8 mouse cellular contexts compared by ENCODE assay signal in genomic region chr3:90466311-90466766, GRCm38 (mm10). TPM values are rescaled to one million over a fixed set of nuclear protein-coding genes. Genes with fewer than 3 reads are reported as not detected.
DNase-seq lines count a peak whose midpoint lies in the region; ATAC-seq and TF ChIP-seq lines count a peak whose summit lies in the region.

No protein-coding gene starts in this region.

- H3K27ac ChIP-seq in embryonic facial prominence, embryonic 10.5 days (replicated peaks): 0 out of 2 replicates have a peak overlapping the region, but pooled peaks have one; percentile 0
- H3K27ac ChIP-seq in liver, embryonic 15.5 days (replicated peaks): no peak overlapping the region
- H3K27ac ChIP-seq in neural tube, embryonic 14.5 days (ENCODE audit: low read depth, low read length): no peak overlapping the region

- H3K27me3 ChIP-seq in E14TG2a.4 (ENCODE audit: insufficient read depth, low read length): peaks cover 57% of the 10 kb centered on the region
- peaks cover 51% of the 10 kb centered on the region for H3K27me3 ChIP-seq in embryonic facial prominence, embryonic 10.5 days (replicated peaks; ENCODE audit: low read depth, poor library complexity, severe bottlenecking)
- peaks cover 77% of the 10 kb centered on the region for H3K27me3 ChIP-seq in liver, embryonic 15.5 days
- H3K27me3 ChIP-seq in neural tube, embryonic 14.5 days (ENCODE audit: control insufficient read depth, insufficient read depth, low read length): peaks cover 20% of the 10 kb centered on the region

- peak overlapping the region; percentile 69 for H3K4me2 ChIP-seq in liver, embryonic 15.5 days
- H3K4me2 ChIP-seq in neural tube, embryonic 14.5 days (ENCODE audit: low read depth, low read length): peak overlapping the region; percentile 87

- peaks cover 21% of the 10 kb centered on the region for H3K4me1 ChIP-seq in E14TG2a.4 (replicated peaks; ENCODE audit: low read depth, low read length)
- H3K4me1 ChIP-seq in embryonic facial prominence, embryonic 10.5 days: peaks cover 29% of the 10 kb centered on the region
- peaks cover 17% of the 10 kb centered on the region for H3K4me1 ChIP-seq in liver, embryonic 15.5 days (replicated peaks)
- H3K4me1 ChIP-seq in neural tube, embryonic 14.5 days (ENCODE audit: control insufficient read depth, insufficient read depth, low read length): 0 out of 2 replicates have a peak, but pooled peaks cover 2% of the 10 kb centered on the region

- H3K9ac ChIP-seq in liver, embryonic 15.5 days: no peak overlapping the region
- peak overlapping the region; percentile 46; the same call in 1 of the 2 replicates for H3K9ac ChIP-seq in neural tube, embryonic 14.5 days (replicated peaks; ENCODE audit: low read depth, low read length)

- no peaks in the 10 kb centered on the region for H3K9me3 ChIP-seq in E14TG2a.4 (ENCODE audit: low read length)
- no peaks in the 10 kb centered on the region for H3K9me3 ChIP-seq in embryonic facial prominence, embryonic 10.5 days
- no peaks in the 10 kb centered on the region for H3K9me3 ChIP-seq in liver, embryonic 15.5 days (replicated peaks)
- H3K9me3 ChIP-seq in neural tube, embryonic 14.5 days (ENCODE audit: control insufficient read depth, low read length): no peaks in the 10 kb centered on the region

- peak; percentile 77 for DNase-seq in adrenal gland, postnatal 10 days
- DNase-seq in embryonic facial prominence, embryonic 10.5 days (ENCODE audit: low spot score): peak; percentile 66
- peak; percentile 61 to 77 for DNase-seq in heart, adult 9 months (ENCODE audit: low spot score in 2 of 2)
- DNase-seq in kidney, adult 9 months: peak; percentile 80
- DNase-seq in thymus, postnatal 10 days (ENCODE audit: low spot score in 2 of 2): no peak

- peak; percentile 11; the same call in 1 of the 2 replicates for ATAC-seq in liver, embryonic 15.5 days (ENCODE audit: insufficient read depth)
- peak; percentile 21; the same call in 1 of the 2 replicates for ATAC-seq in neural tube, embryonic 14.5 days (ENCODE audit: low read depth)

- peak; percentile 60 for TF ChIP-seq CTCF in E14TG2a.4 (conservative IDR thresholded peaks at IDR 0.05; ENCODE audit: low read length)

- no peaks in the 10 kb centered on the region for H3K36me3 ChIP-seq in E14TG2a.4 (ENCODE audit: insufficient read depth, low read length)
- no peaks in the 10 kb centered on the region for H3K36me3 ChIP-seq in embryonic facial prominence, embryonic 10.5 days (replicated peaks)
- H3K36me3 ChIP-seq in liver, embryonic 15.5 days (replicated peaks): no peaks in the 10 kb centered on the region
- H3K36me3 ChIP-seq in neural tube, embryonic 14.5 days (ENCODE audit: control insufficient read depth, insufficient read depth, low read length): no peaks in the 10 kb centered on the region

- under 1% methylated on average over 15 of the region's 15 CpGs for WGBS in embryonic facial prominence, embryonic 10.5 days
- WGBS in liver, embryonic 15.5 days (ENCODE audit: insufficient replicate concordance): 1% methylated on average over 15 of the region's 15 CpGs
- WGBS in neural tube, embryonic 14.5 days: 1% methylated on average over 15 of the region's 15 CpGs

- peak overlapping the region; percentile 85 for H3K4me3 ChIP-seq in E14TG2a.4 (replicated peaks; ENCODE audit: low read length)
- peak overlapping the region; percentile 59 for H3K4me3 ChIP-seq in embryonic facial prominence, embryonic 10.5 days
- peak overlapping the region; percentile 54 for H3K4me3 ChIP-seq in liver, embryonic 15.5 days (replicated peaks)
- H3K4me3 ChIP-seq in neural tube, embryonic 14.5 days (ENCODE audit: low read depth, low read length): peak overlapping the region; percentile 56

RNA-seq across cellular contexts. Expression of gene Npr1, which starts 0.7 kb away (rescaled TPM):
- total RNA-seq in adrenal gland, postnatal 10 days (2021): 100 to 1,000 TPM in 1 of 2 experiments, 10 to 100 TPM in 1; 88.3 to 101 TPM
- polyA plus RNA-seq in embryonic facial prominence, embryonic 10.5 days (2016; fragmentation: Nextera tagmentation; extraction: Ambion mirVana): 2.0 and 3.3 TPM in 2 replicates
- 3.7 and 4.8 TPM in 2 replicates for polyA plus RNA-seq in liver, embryonic 15.5 days (2015; fragmentation: Nextera tagmentation; extraction: Ambion mirVana)
- 1.4 and 4.0 TPM in 2 replicates for polyA plus RNA-seq in neural tube, embryonic 14.5 days (2014; fragmentation: Nextera tagmentation; extraction: Ambion mirVana)

RNA-seq across cellular contexts. Expression of gene Ilf2, which starts 9.6 kb away (rescaled TPM):
- 10 to 100 TPM; 59.1 to 63.2 TPM for total RNA-seq in adrenal gland, postnatal 10 days (2021)
- polyA plus RNA-seq in embryonic facial prominence, embryonic 10.5 days (2016; fragmentation: Nextera tagmentation; extraction: Ambion mirVana): 356 and 367 TPM in 2 replicates
- 48.2 and 50.8 TPM in 2 replicates for polyA plus RNA-seq in liver, embryonic 15.5 days (2015; fragmentation: Nextera tagmentation; extraction: Ambion mirVana)
- polyA plus RNA-seq in neural tube, embryonic 14.5 days (2014; fragmentation: Nextera tagmentation; extraction: Ambion mirVana): 262 and 269 TPM in 2 replicates

RNA-seq across cellular contexts. Expression of gene Snapin, which starts 24.5 kb away (rescaled TPM):
- 10 to 100 TPM; 46.6 to 59.3 TPM for total RNA-seq in adrenal gland, postnatal 10 days (2021)
- 55.5 and 57.2 TPM in 2 replicates for polyA plus RNA-seq in embryonic facial prominence, embryonic 10.5 days (2016; fragmentation: Nextera tagmentation; extraction: Ambion mirVana)
- polyA plus RNA-seq in liver, embryonic 15.5 days (2015; fragmentation: Nextera tagmentation; extraction: Ambion mirVana): 16.2 and 17.8 TPM in 2 replicates
- polyA plus RNA-seq in neural tube, embryonic 14.5 days (2014; fragmentation: Nextera tagmentation; extraction: Ambion mirVana): 106 and 112 TPM in 2 replicates

RNA-seq across cellular contexts. Expression of gene Ints3, which starts 32.9 kb away (rescaled TPM):
- total RNA-seq in adrenal gland, postnatal 10 days (2021): 10 to 100 TPM; 46.8 to 51.6 TPM
- 42.8 and 46.3 TPM in 2 replicates for polyA plus RNA-seq in embryonic facial prominence, embryonic 10.5 days (2016; fragmentation: Nextera tagmentation; extraction: Ambion mirVana)
- 9.2 and 9.9 TPM in 2 replicates for polyA plus RNA-seq in liver, embryonic 15.5 days (2015; fragmentation: Nextera tagmentation; extraction: Ambion mirVana)
- 30.1 and 35.2 TPM in 2 replicates for polyA plus RNA-seq in neural tube, embryonic 14.5 days (2014; fragmentation: Nextera tagmentation; extraction: Ambion mirVana)

RNA-seq across cellular contexts. Expression of gene Chtop, which starts 43.0 kb away (rescaled TPM):
- 100 to 1,000 TPM; 101 to 108 TPM for total RNA-seq in adrenal gland, postnatal 10 days (2021)
- 181 and 188 TPM in 2 replicates for polyA plus RNA-seq in embryonic facial prominence, embryonic 10.5 days (2016; fragmentation: Nextera tagmentation; extraction: Ambion mirVana)
- 49.8 and 51.6 TPM in 2 replicates for polyA plus RNA-seq in liver, embryonic 15.5 days (2015; fragmentation: Nextera tagmentation; extraction: Ambion mirVana)
- polyA plus RNA-seq in neural tube, embryonic 14.5 days (2014; fragmentation: Nextera tagmentation; extraction: Ambion mirVana): 116 and 123 TPM in 2 replicates

Comparison
In these comparisons a context has a peak if more than half of its experiments do, and no peak if none do; other contexts are left out.
1. DNase-seq: peak in adrenal gland, postnatal 10 days (single experiment), embryonic facial prominence, embryonic 10.5 days (single experiment), heart, adult 9 months (2 of 2) and kidney, adult 9 months (single experiment); none in thymus, postnatal 10 days (0 of 2).
2. Peak in every context shown above with its lines, with median percentiles within 50 percentile points of each other: H3K4me3 ChIP-seq.